Mouse (Mus musculus) liver, adult 2 months (tissue): Measurements from ENCODE around the gene Nusap1.
A peak's percentile ranks its signal among the peaks of the same experiment; 100 is the strongest.

Experiments
- CTCF ChIP-seq: fragments of 200-500 bp; IDR thresholded peaks from 2 replicates; pipeline ENCODE4 v1.5.1; 2011; ENCODE audit warnings: low read depth, low read length, control low read depth
- POLR2A ChIP-seq: fragments of 200-500 bp; IDR thresholded peaks from 2 replicates; pipeline ENCODE4 v1.6.1; 2011; ENCODE audit warnings: low read length, control low read depth; ENCODE audit not compliant: insufficient read depth; ENCODE audit errors: extremely low read depth

- TF ChIP-seq CTCF (no peak), POLR2A (peak; percentile 70)
These were observed 56.6 kb downstream of the Nusap1 start, which contains the start of gene Rtf1 for GRCm38 (mm10) chr2:119674525-119675214.
